Mouse (Mus musculus) small intestine, adult 2 months (tissue): Measurements from ENCODE around the gene Gm20503. TPM values are rescaled to one million over a fixed set of nuclear protein-coding genes. Genes with fewer than 3 reads are reported as not detected.

ENCODE experiments used
- H3K27ac ChIP-seq: fragments of 200-500 bp; 2 replicates; pipeline ENCODE4 v1.5.1; 2012; ENCODE audit warnings: low read depth, low read length, control low read depth, inconsistent platforms; ENCODE audit not compliant: insufficient read depth
- H3K27me3 ChIP-seq: fragments of 200-500 bp; 2 replicates; pipeline ENCODE4 v1.6.1; 2012; ENCODE audit warnings: mild to moderate bottlenecking, moderate library complexity, low read length, inconsistent platforms; ENCODE audit not compliant: control insufficient read depth, insufficient read depth
- H3K36me3 ChIP-seq: fragments of 200-500 bp; 2 replicates; pipeline ENCODE4 v1.6.1; 2012; ENCODE audit warnings: mild to moderate bottlenecking, low read length, control low read depth, inconsistent platforms; ENCODE audit not compliant: control insufficient read depth, insufficient read depth
- H3K4me1 ChIP-seq: fragments of 200-500 bp; 2 replicates; pipeline ENCODE4 v1.6.1; 2012; ENCODE audit warnings: low read length, inconsistent platforms, mixed read lengths; ENCODE audit not compliant: control insufficient read depth, insufficient read depth, insufficient read length
- H3K4me3 ChIP-seq: fragments of 200-500 bp; 2 replicates; pipeline ENCODE4 v1.5.1; 2012; ENCODE audit warnings: low read depth, mild to moderate bottlenecking, control low read depth, inconsistent platforms, low read length, moderate library complexity
- CTCF ChIP-seq: fragments of 200-500 bp; IDR thresholded peaks from 2 replicates; pipeline ENCODE4 v1.5.1; 2012; ENCODE audit warnings: low read depth, mild to moderate bottlenecking, control low read depth, inconsistent platforms, low read length, moderate library complexity, mixed read lengths; ENCODE audit not compliant: insufficient replicate concordance, insufficient read length; ENCODE audit errors: extremely low read depth
- POLR2A ChIP-seq: fragments of 200-500 bp; IDR thresholded peaks from 2 replicates; pipeline ENCODE4 v1.6.1; 2012; ENCODE audit warnings: low read depth, mild to moderate bottlenecking, control low read depth, inconsistent platforms, low read length, moderate library complexity
- WGBS: fragments of 180-500 bp; shearing (Covaris S2); methylation state at CpG from one replicate; pipeline ENCODE4 v1.1.7; 2018; 5-methylcytosine and 5-hydroxymethylcytosine counted together
- polyA plus RNA-seq: library from polyadenylated mRNA; depleted of rRNA; stranded (reverse); fragments of >200 nt; gene quantifications from 2 replicates; pipeline ENCODE4 v1.2.3, GENCODE M21; 2012

Gene Gm20503
- polyA plus RNA-seq, 1 experiment: 0.96 TPM

GRCm38 (mm10) chr4:59006211-59006610 lies 3.2 kb downstream of the Gm20503 start:
- WGBS: 73% methylated on average over 8 of the region's 8 CpGs
- Histone ChIP-seq H3K36me3 (no peaks in the 10 kb centered on the region), H3K4me3 (no peak overlapping the region), H3K27me3 (no peaks in the 10 kb centered on the region), H3K4me1 (peaks cover 13% of the 10 kb centered on the region), H3K27ac (no peak overlapping the region)
- TF ChIP-seq POLR2A (no peak), CTCF (no peak)

- peaks cover 13% of the 10 kb centered on the region for H3K4me1 ChIP-seq
- no peak for TF ChIP-seq POLR2A
- no peak overlapping the region for H3K4me3 ChIP-seq
- no peak overlapping the region for H3K27ac ChIP-seq
- WGBS: 77% methylated on average over 6 of the region's 6 CpGs
- H3K36me3 ChIP-seq: no peaks in the 10 kb centered on the region
- H3K27me3 ChIP-seq: no peaks in the 10 kb centered on the region
Measured at GRCm38 (mm10) chr4:59007016-59007415, 4.0 kb downstream of the Gm20503 start.

GRCm38 (mm10) chr4:59007974-59008373 lies 5.0 kb downstream of the Gm20503 start:
- Histone ChIP-seq H3K27ac (no peak overlapping the region), H3K27me3 (no peaks in the 10 kb centered on the region), H3K4me3 (no peak overlapping the region), H3K36me3 (no peaks in the 10 kb centered on the region), H3K4me1 (peaks cover 11% of the 10 kb centered on the region; the same call in 1 of the 2 replicates)
- WGBS: 75% methylated on average over 5 of the region's 5 CpGs
- no peak for TF ChIP-seq POLR2A
- no peak for TF ChIP-seq CTCF

GRCm38 (mm10) chr4:59009186-59009585 lies 6.2 kb downstream of the Gm20503 start:
- H3K4me3 ChIP-seq: no peak overlapping the region
- WGBS: 77% methylated on average over 7 of the region's 7 CpGs

GRCm38 (mm10) chr4:59009696-59010095 lies 6.7 kb downstream of the Gm20503 start:
- TF ChIP-seq CTCF: no peak
- TF ChIP-seq POLR2A: no peak
- WGBS: 70% methylated on average over 4 of the region's 4 CpGs
- Histone ChIP-seq H3K36me3 (peaks cover 5% of the 10 kb centered on the region; the same call in 1 of the 2 replicates), H3K27ac (no peak overlapping the region), H3K4me3 (no peak overlapping the region), H3K27me3 (no peaks in the 10 kb centered on the region), H3K4me1 (peaks cover 9% of the 10 kb centered on the region; the same call in 1 of the 2 replicates)

More at GRCm38 (mm10) chr4:59009186-59009585, 6.2 kb downstream of the Gm20503 start:
- H3K4me1 ChIP-seq: peaks cover 11% of the 10 kb centered on the region; the same call in 1 of the 2 replicates
- TF ChIP-seq POLR2A (no peak), CTCF (no peak)
- H3K36me3 ChIP-seq: peaks cover 5% of the 10 kb centered on the region; the same call in 1 of the 2 replicates
- H3K27ac ChIP-seq: no peak overlapping the region
- H3K27me3 ChIP-seq: no peaks in the 10 kb centered on the region

- TF ChIP-seq POLR2A (no peak), CTCF (no peak)
Measured at GRCm38 (mm10) chr4:59011446-59011845, 8.4 kb downstream of the Gm20503 start.

GRCm38 (mm10) chr4:59015181-59015580 lies 12.2 kb downstream of the Gm20503 start:
- Histone ChIP-seq H3K27ac (no peak overlapping the region), H3K4me3 (no peak overlapping the region), H3K36me3 (peaks cover 22% of the 10 kb centered on the region), H3K27me3 (no peaks in the 10 kb centered on the region), H3K4me1 (peaks cover 1% of the 10 kb centered on the region; the same call in 1 of the 2 replicates)
- 86% methylated on average over 3 of the region's 3 CpGs for WGBS
- no peak for TF ChIP-seq POLR2A
- TF ChIP-seq CTCF: no peak

More at GRCm38 (mm10) chr4:59011446-59011845, 8.4 kb downstream of the Gm20503 start:
- no peaks in the 10 kb centered on the region for H3K27me3 ChIP-seq
- 72% methylated on average over 3 of the region's 3 CpGs for WGBS
- H3K27ac ChIP-seq: no peak overlapping the region
- peaks cover 5% of the 10 kb centered on the region; the same call in 1 of the 2 replicates for H3K36me3 ChIP-seq
- peaks cover 8% of the 10 kb centered on the region; the same call in 1 of the 2 replicates for H3K4me1 ChIP-seq
- H3K4me3 ChIP-seq: no peak overlapping the region

- WGBS: 56% methylated on average over 2 of the region's 2 CpGs
- H3K27me3 ChIP-seq: no peaks in the 10 kb centered on the region
- no peaks in the 10 kb centered on the region for H3K4me1 ChIP-seq
- H3K36me3 ChIP-seq: peaks cover 28% of the 10 kb centered on the region
- TF ChIP-seq CTCF: no peak
- TF ChIP-seq POLR2A: no peak
- no peak overlapping the region for H3K27ac ChIP-seq
- H3K4me3 ChIP-seq: no peak overlapping the region
Measured at GRCm38 (mm10) chr4:59016922-59017321, 13.9 kb downstream of the Gm20503 start.
